Mouse (Mus musculus) embryo, embryonic 10.5 days (tissue): Measurements from ENCODE around the gene Arrdc3.
"Not testable (repeated sequence)": the region's sequence is repeated elsewhere in the genome, so short reads cannot be mapped to it uniquely, and the experiment has no call there.

Source experiments
- DNase-seq: peaks from one replicate; pipeline ENCODE4 v3.0.0-alpha.2; 2015; ENCODE audit warnings: low spot score

Gene Arrdc3

GRCm38 (mm10) chr13:80883190-80883589 is at the start of gene Arrdc3:
Arrdc3 (plus strand) TSS chr13:80883384.
- peak; percentile 98 for DNase-seq

- DNase-seq: peak; percentile 83
Observed at GRCm38 (mm10) chr13:80862215-80862614, 21.0 kb upstream of the Arrdc3 start.

GRCm38 (mm10) chr13:80864195-80864594 is 19.0 kb upstream of the Arrdc3 start:
- DNase-seq: no peak

GRCm38 (mm10) chr13:80875126-80875525 is 8.1 kb upstream of the Arrdc3 start:
- DNase-seq: no peak

- no peak for DNase-seq
Observed at GRCm38 (mm10) chr13:80880756-80881155, 2.4 kb upstream of the Arrdc3 start.

GRCm38 (mm10) chr13:80881722-80882500 is 1.3 kb upstream of the Arrdc3 start:
- DNase-seq: peak; percentile 95

- DNase-seq: peak; percentile 76
Observed at GRCm38 (mm10) chr13:80882716-80883135, 458 bp upstream of the Arrdc3 start.

- peak; percentile 74 for DNase-seq
Observed at GRCm38 (mm10) chr13:80883649-80884376, 629 bp downstream of the Arrdc3 start.

- DNase-seq: peak; percentile 96
Observed at GRCm38 (mm10) chr13:80884377-80884983, 1.3 kb downstream of the Arrdc3 start.

GRCm38 (mm10) chr13:80885103-80885833 is 2.1 kb downstream of the Arrdc3 start:
- peak; percentile 98 for DNase-seq

- peak; percentile 97 for DNase-seq
Observed at GRCm38 (mm10) chr13:80885834-80886663, 2.9 kb downstream of the Arrdc3 start.

GRCm38 (mm10) chr13:80886664-80887210 is 3.6 kb downstream of the Arrdc3 start:
- peak; percentile 72 for DNase-seq

GRCm38 (mm10) chr13:80887842-80888241 is 4.7 kb downstream of the Arrdc3 start:
- DNase-seq: no peak

- DNase-seq: not testable (repeated sequence)
Observed at GRCm38 (mm10) chr13:80894928-80895327, 11.7 kb downstream of the Arrdc3 start.

GRCm38 (mm10) chr13:80897411-80897810 is 14.2 kb downstream of the Arrdc3 start:
- DNase-seq: no peak

- no peak for DNase-seq
Observed at GRCm38 (mm10) chr13:80898095-80898494, 14.9 kb downstream of the Arrdc3 start.

GRCm38 (mm10) chr13:80899435-80900029 is 16.3 kb downstream of the Arrdc3 start:
- no peak for DNase-seq

GRCm38 (mm10) chr13:80901432-80901831 is 18.2 kb downstream of the Arrdc3 start:
- DNase-seq: no peak

GRCm38 (mm10) chr13:80902796-80903195 is 19.6 kb downstream of the Arrdc3 start:
- DNase-seq: no peak

- no peak for DNase-seq
Observed at GRCm38 (mm10) chr13:80913361-80913760, 30.2 kb downstream of the Arrdc3 start.
